ENCODE assay signal across 16 mouse cellular contexts in the genomic region with DNA sequence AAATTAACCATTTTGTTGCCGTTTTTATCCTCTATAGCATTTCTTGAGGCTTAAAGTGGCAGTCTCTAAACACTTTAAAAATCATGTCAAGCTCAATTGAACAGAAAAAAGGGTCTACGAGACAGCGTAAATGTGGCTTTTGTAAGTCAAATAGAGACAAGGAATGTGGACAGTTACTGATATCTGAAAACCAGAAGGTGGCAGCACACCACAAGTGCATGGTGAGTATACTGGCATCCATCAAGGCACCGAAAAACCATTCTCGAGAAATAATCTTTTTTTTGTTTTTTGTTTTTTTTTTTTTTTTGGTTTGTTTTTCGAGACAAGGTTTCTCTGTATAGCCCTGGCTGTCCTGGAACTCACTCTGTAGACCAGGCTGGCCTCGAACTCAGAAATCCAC. TPM values are rescaled to one million over a fixed set of nuclear protein-coding genes. Genes with fewer than 3 reads are reported as not detected.
DNase-seq lines count a peak whose midpoint lies in the region; ATAC-seq and TF ChIP-seq lines count a peak whose summit lies in the region.
"Had no signal": no experiment of that assay in that cellular context is flagged by ENCODE, and none has a peak within 500 bp of the region (broad histone marks: within the 10 kb centered on the region; RNA-seq: fewer than 3 reads in every experiment).

No protein-coding gene starts in this region.

- H3K9ac ChIP-seq in kidney, postnatal 0 days (ENCODE audit: low read depth, low read length), result no peak overlapping the region
- H3K9ac ChIP-seq: heart, embryonic 15.5 days; stomach, embryonic 15.5 days had no signal

- peak; percentile 56 for TF ChIP-seq CTCF in kidney, postnatal 0 days (IDR thresholded peaks at IDR 0.05; ENCODE audit: low read depth)

- H3K4me2 ChIP-seq in kidney, postnatal 0 days (ENCODE audit: low read length), result no peak overlapping the region
- H3K4me2 ChIP-seq: heart, embryonic 15.5 days; stomach, embryonic 15.5 days had no signal

- no peak overlapping the region for H3K27ac ChIP-seq in kidney, postnatal 0 days
- H3K27ac ChIP-seq: heart, embryonic 15.5 days; midbrain, embryonic 10.5 days; stomach, embryonic 15.5 days had no signal

- no peak for ATAC-seq in kidney, postnatal 0 days (replicated peaks; ENCODE audit: low FRiP score, low read depth)
- ATAC-seq: hindbrain, embryonic 16.5 days had no signal

- no peak overlapping the region for H3K4me3 ChIP-seq in kidney, postnatal 0 days (replicated peaks; ENCODE audit: low read depth, low read length)
- H3K4me3 ChIP-seq: heart, embryonic 15.5 days; midbrain, embryonic 10.5 days; stomach, embryonic 15.5 days had no signal

- H3K4me1 ChIP-seq in kidney, postnatal 0 days (replicated peaks; ENCODE audit: insufficient read depth, low read length), result no peaks in the 10 kb centered on the region
- H3K4me1 ChIP-seq: heart, embryonic 15.5 days; stomach, embryonic 15.5 days had no signal

- 70% methylated on average over 7 of the region's 7 CpGs for WGBS in kidney, postnatal 0 days

- H3K27me3 ChIP-seq in kidney, postnatal 0 days (ENCODE audit: insufficient read depth, low read length), result no peaks in the 10 kb centered on the region
- no peaks in the 10 kb centered on the region for H3K27me3 ChIP-seq in splenic B cell, adult 2 months (ENCODE audit: control insufficient read depth, insufficient read depth, low read length, poor library complexity, severe bottlenecking)
- H3K27me3 ChIP-seq: heart, embryonic 15.5 days; stomach, embryonic 15.5 days had no signal

- H3K36me3 ChIP-seq in kidney, postnatal 0 days (ENCODE audit: insufficient read depth, low read length), result no peaks in the 10 kb centered on the region
- H3K36me3 ChIP-seq in splenic B cell, adult 2 months (ENCODE audit: control insufficient read depth, insufficient read depth, low read length, poor library complexity, severe bottlenecking), result no peaks in the 10 kb centered on the region
- H3K36me3 ChIP-seq: heart, embryonic 15.5 days; stomach, embryonic 15.5 days had no signal

- H3K9me3 ChIP-seq in kidney, postnatal 0 days (replicated peaks; ENCODE audit: low read length), result no peaks in the 10 kb centered on the region
- H3K9me3 ChIP-seq: heart, embryonic 15.5 days; midbrain, embryonic 10.5 days; stomach, embryonic 15.5 days had no signal

- DNase-seq in embryo, embryonic 10 days (ENCODE audit: low spot score), result peak; percentile 14
- no peak for DNase-seq in embryo, embryonic 9.5 days (ENCODE audit: extremely low spot score)
- DNase-seq in kidney, postnatal 0 days (ENCODE audit: low spot score), result peak; percentile 15
- DNase-seq in kidney, adult 9 months, result no peak
- peak; percentile 3 for DNase-seq in thymus, postnatal 0 days (ENCODE audit: low spot score)
- no peak for DNase-seq in thymus, adult 18-20 months
- DNase-seq in splenic B cell, adult 2 months (ENCODE audit: low read depth, low spot score), result peak; percentile 52
- DNase-seq in lung, postnatal 36 days, result no peak
- DNase-seq: B cell, adult 2 months; cerebellum, adult 2 months; kidney, postnatal 10 days; lung, postnatal 10 days had no signal

RNA-seq across cellular contexts. Expression of gene Phf6, which starts 4.5 kb away (rescaled TPM):
- polyA plus RNA-seq in kidney, postnatal 0 days (2015; fragmentation: Nextera tagmentation; extraction: Ambion mirVana), result 23.4 and 25.0 TPM in 2 replicates
- 34.1 and 35.2 TPM in 2 replicates for polyA plus RNA-seq in thymus, postnatal 0 days (2015; fragmentation: Nextera tagmentation; extraction: Ambion mirVana)

Comparison
In these comparisons a context has a peak if more than half of its experiments do, and no peak if none do; other contexts are left out.
1. DNase-seq: peak in embryo, embryonic 10 days (single experiment), kidney, postnatal 0 days (single experiment), thymus, postnatal 0 days (single experiment) and splenic B cell, adult 2 months (single experiment); none in embryo, embryonic 9.5 days (single experiment), kidney, adult 9 months (single experiment), thymus, adult 18-20 months (0 of 2) and lung, postnatal 36 days (single experiment).